Mouse (Mus musculus): ENCODE measurements around the gene Prss21. TPM values are rescaled to one million over a fixed set of nuclear protein-coding genes. Genes with fewer than 3 reads are reported as not detected.

Prss21 gene
- polyA plus RNA-seq, 1 experiment: not detected

- Histone ChIP-seq H3ac (ENCODE audit: control insufficient read depth, insufficient read length) (no peak overlapping the region), H3K4me3 (no peak overlapping the region), H3K36me3 (ENCODE audit: control insufficient read depth, insufficient read depth) (peaks cover 69% of the 10 kb centered on the region), H3K27me3 (ENCODE audit: control insufficient read depth, insufficient read depth, insufficient read length) (no peaks in the 10 kb centered on the region), H3K4me2 (ENCODE audit: low read depth) (no peak overlapping the region), H3K79me2 (ENCODE audit: control insufficient read depth, insufficient read depth) (peaks cover 38% of the 10 kb centered on the region)
- TF ChIP-seq MAX (IDR thresholded peaks at IDR 0.05; ENCODE audit: low read depth): no peak
- peak in 1 of 3 experiments; percentile 36 for TF ChIP-seq MYOD1 (IDR thresholded peaks at IDR 0.05; ENCODE audit: control insufficient read depth in 1 of 3, insufficient read length in 2 of 3, low read depth in 2 of 3)
- TF ChIP-seq REST (IDR thresholded peaks at IDR 0.05; ENCODE audit: insufficient read depth, insufficient read length): no peak
- no peak for TF ChIP-seq E2F4 (IDR thresholded peaks at IDR 0.05; ENCODE audit: insufficient read depth)
- no peak for TF ChIP-seq TCF12 (IDR thresholded peaks at IDR 0.05; ENCODE audit: insufficient read depth, poor library complexity, severe bottlenecking)
- TF ChIP-seq POLR2A (IDR thresholded peaks at IDR 0.05; ENCODE audit: insufficient read length, low read depth): peak; percentile 21
- TF ChIP-seq POLR2AphosphoS2 (IDR thresholded peaks at IDR 0.05; ENCODE audit: insufficient read length, low read depth): peak; percentile 60
- no peak for TF ChIP-seq TCF3 (IDR thresholded peaks at IDR 0.05; ENCODE audit: insufficient read length, low read depth)
Measured at GRCm38 (mm10) chr17:23823018-23823417, 44.8 kb upstream of the Prss21 start.

GRCm38 (mm10) chr17:23823614-23824013, 44.2 kb upstream of the Prss21 start:
- H3K4me3 ChIP-seq: no peak overlapping the region
- H3K79me2 ChIP-seq (ENCODE audit: control insufficient read depth, insufficient read depth): peaks cover 38% of the 10 kb centered on the region
- no peak overlapping the region for H3K4me2 ChIP-seq (ENCODE audit: low read depth)
- TF ChIP-seq MYOG (IDR thresholded peaks at IDR 0.05; ENCODE audit: control insufficient read depth in 1 of 3, insufficient read depth in 1 of 3, insufficient read length in 2 of 3, low read depth in 2 of 3) (no peak), POLR2AphosphoS2 (IDR thresholded peaks at IDR 0.05; ENCODE audit: insufficient read length, low read depth) (peak; percentile 89), E2F4 (IDR thresholded peaks at IDR 0.05; ENCODE audit: insufficient read depth) (no peak), TCF3 (IDR thresholded peaks at IDR 0.05; ENCODE audit: insufficient read length, low read depth) (no peak), POLR2A (IDR thresholded peaks at IDR 0.05; ENCODE audit: insufficient read length, low read depth) (no peak), CEBPB (IDR thresholded peaks at IDR 0.05; ENCODE audit: insufficient read depth, poor library complexity, severe bottlenecking) (no peak)
- H3ac ChIP-seq (ENCODE audit: control insufficient read depth, insufficient read length): no peak overlapping the region
- H3K36me3 ChIP-seq (ENCODE audit: control insufficient read depth, insufficient read depth): peaks cover 63% of the 10 kb centered on the region
- H3K27me3 ChIP-seq (ENCODE audit: control insufficient read depth, insufficient read depth, insufficient read length): no peaks in the 10 kb centered on the region

GRCm38 (mm10) chr17:23825591-23825990, 42.3 kb upstream of the Prss21 start:
- TF ChIP-seq POLR2AphosphoS2 (IDR thresholded peaks at IDR 0.05; ENCODE audit: insufficient read length, low read depth) (peak; percentile 19), E2F4 (IDR thresholded peaks at IDR 0.05; ENCODE audit: insufficient read depth) (no peak)
- no peaks in the 10 kb centered on the region for H3K27me3 ChIP-seq (ENCODE audit: control insufficient read depth, insufficient read depth, insufficient read length)

GRCm38 (mm10) chr17:23828271-23829001, 39.4 kb upstream of the Prss21 start:
- Histone ChIP-seq H3ac (ENCODE audit: control insufficient read depth, insufficient read length) (peak overlapping the region; percentile 72), H3K27me3 (ENCODE audit: control insufficient read depth, insufficient read depth, insufficient read length) (no peaks in the 10 kb centered on the region), H3K4me2 (ENCODE audit: low read depth) (peak overlapping the region; percentile 87), H3K79me2 (ENCODE audit: control insufficient read depth, insufficient read depth) (peaks cover 28% of the 10 kb centered on the region), H3K4me3 (peak overlapping the region; percentile 77), H3K36me3 (ENCODE audit: control insufficient read depth, insufficient read depth) (peaks cover 30% of the 10 kb centered on the region)
- TF ChIP-seq TCF12 (IDR thresholded peaks at IDR 0.05; ENCODE audit: insufficient read depth, poor library complexity, severe bottlenecking): no peak
- TF ChIP-seq SRF (IDR thresholded peaks at IDR 0.05; ENCODE audit: control insufficient read depth, insufficient read length, low read depth): no peak
- TF ChIP-seq POLR2AphosphoS2 (IDR thresholded peaks at IDR 0.05; ENCODE audit: insufficient read length, low read depth): peak; percentile 68
- TF ChIP-seq MYOD1 (IDR thresholded peaks at IDR 0.05; ENCODE audit: control insufficient read depth in 1 of 3, insufficient read length in 2 of 3, low read depth in 2 of 3): no peak
- TF ChIP-seq POLR2A (IDR thresholded peaks at IDR 0.05; ENCODE audit: insufficient read length, low read depth): peak; percentile 5

More at GRCm38 (mm10) chr17:23825591-23825990, 42.3 kb upstream of the Prss21 start:
- H3ac ChIP-seq (ENCODE audit: control insufficient read depth, insufficient read length): no peak overlapping the region
- H3K4me2 ChIP-seq (ENCODE audit: low read depth): no peak overlapping the region
- H3K79me2 ChIP-seq (ENCODE audit: control insufficient read depth, insufficient read depth): peaks cover 33% of the 10 kb centered on the region
- no peak overlapping the region for H3K4me3 ChIP-seq
- peaks cover 48% of the 10 kb centered on the region for H3K36me3 ChIP-seq (ENCODE audit: control insufficient read depth, insufficient read depth)

- H3ac ChIP-seq (ENCODE audit: control insufficient read depth, insufficient read length): peak within 1 kb of the TSS; percentile 72
- H3K4me2 ChIP-seq (ENCODE audit: low read depth): peak within 1 kb of the TSS; percentile 87
- H3K36me3 ChIP-seq (ENCODE audit: control insufficient read depth, insufficient read depth): peaks cover 23% of the 10 kb centered on the region
Measured at GRCm38 (mm10) chr17:23829064-23829619, 38.7 kb upstream of the Prss21 start, which contains the start of gene Elob. Gene Elob, minus strand, starts transcription at chr17:23829136.

More at GRCm38 (mm10) chr17:23829064-23829619, 38.7 kb upstream of the Prss21 start, which contains the start of gene Elob:
- no peak for TF ChIP-seq USF1 (IDR thresholded peaks at IDR 0.05; ENCODE audit: low read depth)
- TF ChIP-seq POLR2A (IDR thresholded peaks at IDR 0.05; ENCODE audit: insufficient read length, low read depth): peak; percentile 51
- no peak for TF ChIP-seq TCF3 (IDR thresholded peaks at IDR 0.05; ENCODE audit: insufficient read length, low read depth)
- TF ChIP-seq E2F4 (IDR thresholded peaks at IDR 0.05; ENCODE audit: insufficient read depth): no peak
- no peaks in the 10 kb centered on the region for H3K27me3 ChIP-seq (ENCODE audit: control insufficient read depth, insufficient read depth, insufficient read length)
- H3K4me3 ChIP-seq: peak within 1 kb of the TSS; percentile 77
- peaks cover 28% of the 10 kb centered on the region for H3K79me2 ChIP-seq (ENCODE audit: control insufficient read depth, insufficient read depth)

All from myocyte (in vitro differentiated cells).